Mouse (Mus musculus) left cerebral cortex, adult 6 months (tissue): ENCODE results near the gene Bms1. TPM values are rescaled to one million over a fixed set of nuclear protein-coding genes. Genes with fewer than 3 reads are reported as not detected.

Source experiments
- long read RNA-seq, 2 experiments: library from polyadenylated mRNA; unstranded; transcript quantifications; one replicate each; pipeline ENCODE4 v2.0.0; 2019 to 2020
- polyA plus RNA-seq: library from polyadenylated mRNA; unstranded; fragments of <200 nt; fragmentation: Nextera tagmentation; gene quantifications from 2 replicates; pipeline ENCODE4 v1.2.3, GENCODE M21; 2021

Gene Bms1
- polyA plus RNA-seq = 6.3 and 7.0 TPM in 2 replicates
- long read RNA-seq, experiment 1, full-length matches to known transcripts = 15 of 47 reads
- long read RNA-seq, experiment 1, partial matches to known transcripts = 17 of 47 reads
- long read RNA-seq, experiment 1, other reads (novel, unspliced or antisense) = 15 of 47 reads
- long read RNA-seq, experiment 2, partial matches to known transcripts = 13 of 14 reads
- long read RNA-seq, experiment 2, other reads (novel, unspliced or antisense) = 1 of 14 reads

GRCm38 (mm10) chr6:118419050-118419920, at the start of gene Bms1:
Bms1 (minus strand) TSS chr6:118419474.

GRCm38 (mm10) chr6:118455042-118455631, 35.9 kb upstream of the Bms1 start, which contains the start of gene Zfp248:
Zfp248 (minus strand) TSS chr6:118455528.

Other genes starting within 250 kb of the Bms1 start
- 0.44 and 0.54 TPM in 2 replicates for gene Ret, start 221.8 kb downstream of the Bms1 start, polyA plus RNA-seq
- 5.1 and 6.7 TPM in 2 replicates for gene Zfp248, start 36.1 kb upstream of the Bms1 start, polyA plus RNA-seq
- 3.7 and 4.7 TPM in 2 replicates for gene Zfp9, start 59.8 kb upstream of the Bms1 start, polyA plus RNA-seq
- gene Ankrd26, start 142.8 kb upstream of the Bms1 start, polyA plus RNA-seq = 3.1 and 4.5 TPM in 2 replicates